In the genomic region with DNA sequence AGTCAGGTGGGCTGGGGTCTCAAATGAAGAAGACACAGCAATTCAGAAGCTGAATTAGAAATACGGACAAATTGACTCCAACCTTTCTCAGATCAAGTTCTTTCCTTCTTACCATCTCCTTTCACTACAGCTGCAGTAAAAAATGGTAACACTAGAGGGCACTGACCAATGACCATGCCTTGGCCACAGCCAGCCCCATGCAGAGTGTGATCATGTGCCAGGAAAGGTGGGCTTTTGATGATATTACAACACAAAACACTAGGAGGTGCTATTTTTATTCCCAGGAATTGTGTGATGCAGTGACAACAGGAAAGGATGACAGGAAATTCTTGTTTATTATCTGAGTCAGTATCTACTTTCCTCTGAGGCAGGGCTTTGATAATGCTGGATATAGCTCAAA, we compare ENCODE assay signal across 8 mouse cellular contexts. TPM values are rescaled to one million over a fixed set of nuclear protein-coding genes. Genes with fewer than 3 reads are reported as not detected.
DNase-seq lines count a peak whose midpoint lies in the region; ATAC-seq and TF ChIP-seq lines count a peak whose summit lies in the region.

No protein-coding gene starts in this region.

- intact Hi-C loops in gastrocnemius, postnatal 14 days (cut with DNase I; ENCODE audit: low total_unique reads): no loop called here

- DNase-seq in CH12.LX (ENCODE audit: extremely low read depth): peak; percentile 65
- peak; percentile 64 for DNase-seq in embryo, embryonic 10.5 days (ENCODE audit: low spot score)
- no peak for DNase-seq in right cerebral cortex, postnatal 25 days
- DNase-seq in gastrocnemius, postnatal 14 days: no peak

- dilution Hi-C loops in CH12.LX (cut with MboI; ENCODE audit: extremely low pct_ligation_motif_present, extremely low pct_unique_long_range_greater_than_20kb, low sequenced_read_pairs): no loop called here

- no peak for TF ChIP-seq POLR2A in CH12.LX (IDR thresholded peaks at IDR 0.05; ENCODE audit: low read depth, low read length)

- no peaks in the 10 kb centered on the region for H3K27me3 ChIP-seq in intestine, postnatal 0 days (replicated peaks; ENCODE audit: control insufficient read depth, insufficient read depth, low read length)
- no peaks in the 10 kb centered on the region for H3K27me3 ChIP-seq in intestine, embryonic 16.5 days (replicated peaks; ENCODE audit: control insufficient read depth, insufficient read depth, low read length)
- no peaks in the 10 kb centered on the region for H3K27me3 ChIP-seq in CH12.LX (replicated peaks)
- H3K27me3 ChIP-seq in liver, embryonic 16.5 days (ENCODE audit: control insufficient read depth, insufficient read depth, low read depth, low read length): no peaks in the 10 kb centered on the region

- no peak overlapping the region for H3K27ac ChIP-seq in intestine, postnatal 0 days (ENCODE audit: low read depth, low read length)
- H3K27ac ChIP-seq in intestine, embryonic 16.5 days (ENCODE audit: low read length): no peak overlapping the region
- no peak overlapping the region for H3K27ac ChIP-seq in CH12.LX (ENCODE audit: insufficient read depth, low read depth)
- H3K27ac ChIP-seq in liver, embryonic 16.5 days (ENCODE audit: low read length): no peak overlapping the region

- H3K79me2 ChIP-seq in CH12.LX (replicated peaks; ENCODE audit: control insufficient read depth, extremely low read depth, insufficient read depth, poor library complexity, severe bottlenecking): no peaks in the 10 kb centered on the region

- H3K9me3 ChIP-seq in intestine, postnatal 0 days (ENCODE audit: control insufficient read depth): no peaks in the 10 kb centered on the region
- no peaks in the 10 kb centered on the region for H3K9me3 ChIP-seq in intestine, embryonic 16.5 days (ENCODE audit: control insufficient read depth, low read length)
- no peaks in the 10 kb centered on the region for H3K9me3 ChIP-seq in CH12.LX (replicated peaks; ENCODE audit: low read length)
- no peaks in the 10 kb centered on the region for H3K9me3 ChIP-seq in liver, embryonic 16.5 days (replicated peaks; ENCODE audit: control insufficient read depth, low read length)

- peak; percentile 75 for TF ChIP-seq RAD21 in CH12.LX (IDR thresholded peaks at IDR 0.05; ENCODE audit: low read depth, low read length)

- peak; percentile 70 for TF ChIP-seq CTCF in intestine, postnatal 0 days (IDR thresholded peaks at IDR 0.05; ENCODE audit: low read depth)
- peak; percentile 51 to 90 for TF ChIP-seq CTCF in CH12.LX (conservative IDR thresholded peaks at IDR 0.05 in 1 of 2, IDR thresholded peaks at IDR 0.05 in 1 of 2; ENCODE audit: low read depth in 2 of 2, low read length in 2 of 2)

- no peak overlapping the region for H3K9ac ChIP-seq in intestine, postnatal 0 days (ENCODE audit: low read depth, low read length)
- no peak overlapping the region for H3K9ac ChIP-seq in intestine, embryonic 16.5 days (ENCODE audit: low read depth, low read length)
- no peak overlapping the region for H3K9ac ChIP-seq in CH12.LX (ENCODE audit: insufficient read depth, low read depth)
- H3K9ac ChIP-seq in liver, embryonic 16.5 days (ENCODE audit: low read depth, low read length): no peak overlapping the region

- in situ Hi-C loops in CH12.LX (cut with MboI; ENCODE audit: low pct_ligation_motif_present, low pct_unique_long_range_greater_than_20kb, low sequenced_read_pairs): no loop called here

- TF ChIP-seq EP300 in CH12.LX (IDR thresholded peaks at IDR 0.05; ENCODE audit: low read length): no peak

- H3K4me3 ChIP-seq in intestine, postnatal 0 days (ENCODE audit: low read depth, low read length): no peak overlapping the region
- no peak overlapping the region for H3K4me3 ChIP-seq in intestine, embryonic 16.5 days (ENCODE audit: low read length)
- H3K4me3 ChIP-seq in CH12.LX (replicated peaks in 1 of 3; ENCODE audit: low read depth in 2 of 3, low read length in 2 of 3, poor library complexity in 1 of 3): no peak overlapping the region
- H3K4me3 ChIP-seq in liver, embryonic 16.5 days (ENCODE audit: low read depth, low read length): no peak overlapping the region

- H3K4me1 ChIP-seq in intestine, postnatal 0 days (replicated peaks; ENCODE audit: control insufficient read depth, insufficient read depth, low read length): no peaks in the 10 kb centered on the region
- no peaks in the 10 kb centered on the region for H3K4me1 ChIP-seq in intestine, embryonic 16.5 days (ENCODE audit: control insufficient read depth, insufficient read depth, low read length)
- peaks cover 3 to 10% of the 10 kb centered on the region in 2 experiments; a peak in 3 of 4 replicates for H3K4me1 ChIP-seq in CH12.LX (ENCODE audit: control insufficient read depth in 1 of 2, insufficient read depth in 2 of 2)
- H3K4me1 ChIP-seq in liver, embryonic 16.5 days (ENCODE audit: control insufficient read depth, low read depth, low read length): peaks cover 14% of the 10 kb centered on the region

- no peaks in the 10 kb centered on the region for H3K36me3 ChIP-seq in intestine, postnatal 0 days (ENCODE audit: control insufficient read depth, insufficient read depth)
- no peaks in the 10 kb centered on the region for H3K36me3 ChIP-seq in intestine, embryonic 16.5 days (ENCODE audit: control insufficient read depth, insufficient read depth, low read length)
- no peaks in the 10 kb centered on the region for H3K36me3 ChIP-seq in CH12.LX (replicated peaks in 1 of 2; ENCODE audit: control insufficient read depth in 1 of 2, insufficient read depth in 1 of 2, low read length in 1 of 2)
- no peaks in the 10 kb centered on the region for H3K36me3 ChIP-seq in liver, embryonic 16.5 days (ENCODE audit: control insufficient read depth, insufficient read depth)

- no peak for ATAC-seq in intestine, postnatal 0 days
- no peak for ATAC-seq in intestine, embryonic 16.5 days
- peak; percentile 40; the same call in 1 of the 2 replicates for ATAC-seq in liver, embryonic 16.5 days (ENCODE audit: low read depth)
- ATAC-seq in cerebellum, adult (ENCODE audit: insufficient number of reproducible peaks, low FRiP score, low TSS enrichment): no peak

- H3K4me2 ChIP-seq in intestine, postnatal 0 days (replicated peaks; ENCODE audit: low read depth): no peak overlapping the region
- no peak overlapping the region for H3K4me2 ChIP-seq in intestine, embryonic 16.5 days (ENCODE audit: low read depth, low read length)
- H3K4me2 ChIP-seq in CH12.LX (ENCODE audit: insufficient read depth, low read depth, poor library complexity, severe bottlenecking): no peak overlapping the region
- H3K4me2 ChIP-seq in liver, embryonic 16.5 days (ENCODE audit: low read depth, low read length): no peak overlapping the region

- WGBS in intestine, postnatal 0 days: 76% methylated on average over 1 of the region's 1 CpGs
- 59% methylated on average over 1 of the region's 1 CpGs for WGBS in intestine, embryonic 16.5 days
- 46% methylated on average over 1 of the region's 1 CpGs for WGBS in liver, embryonic 16.5 days (ENCODE audit: insufficient replicate concordance)

TF ChIP-seq in CH12.LX, 34 proteins besides CTCF, POLR2A, EP300 and RAD21:
- TF ChIP-seq BHLHE40 (IDR thresholded peaks at IDR 0.05; ENCODE audit: low read depth, low read length): peak; percentile 83
- TF ChIP-seq ZC3H11A (IDR thresholded peaks at IDR 0.05; ENCODE audit: low read depth, low read length): peak; percentile 44; the same call in 1 of the 2 replicates
- no peak for TF ChIP-seq GABPA (IDR thresholded peaks at IDR 0.05; ENCODE audit: insufficient replicate concordance, low read depth, low read length)
- no peak for TF ChIP-seq ZMIZ1 (IDR thresholded peaks at IDR 0.05; ENCODE audit: low read depth, low read length)
- TF ChIP-seq USF1 (IDR thresholded peaks at IDR 0.05; ENCODE audit: low read depth, low read length): no peak
- TF ChIP-seq MYC (IDR thresholded peaks at IDR 0.05; ENCODE audit: low read depth, low read length): peak; percentile 81; the same call in 1 of the 2 replicates
- peak; percentile 86 for TF ChIP-seq SMC3 (IDR thresholded peaks at IDR 0.05; ENCODE audit: low read depth, low read length)

RNA-seq across cellular contexts. Expression of a gene that starts 11.6 kb away (rescaled TPM):
- polyA plus RNA-seq in intestine, postnatal 0 days (2015; fragmentation: Nextera tagmentation; extraction: Ambion mirVana): 0.05 and 0.10 TPM in 2 replicates
- 0.13 and 0.15 TPM in 2 replicates for polyA plus RNA-seq in intestine, embryonic 16.5 days (2015; fragmentation: Nextera tagmentation; extraction: Ambion mirVana)
- total RNA-seq in CH12.LX (2012; rRNA removed): 0.04 TPM in 1 of 2 replicates, not detected in the other
- not detected in 2 replicates for total RNA-seq in CH12.LX (2014; rRNA removed)
- polyA plus RNA-seq in CH12.LX (2012; ENCODE audit: insufficient read length, low read depth): not detected in 2 replicates
- polyA plus RNA-seq in liver, embryonic 16.5 days (2015; fragmentation: Nextera tagmentation; extraction: Ambion mirVana): 0.14 and 0.18 TPM in 2 replicates
- not detected for total RNA-seq in gastrocnemius, postnatal 14 days (2021)

RNA-seq across cellular contexts. Expression of a gene that starts 55.1 kb away (rescaled TPM):
- polyA plus RNA-seq in intestine, postnatal 0 days (2015; fragmentation: Nextera tagmentation; extraction: Ambion mirVana): not detected in 2 replicates
- polyA plus RNA-seq in intestine, embryonic 16.5 days (2015; fragmentation: Nextera tagmentation; extraction: Ambion mirVana): not detected in 2 replicates
- total RNA-seq in CH12.LX (2012; rRNA removed) (0.08 and 0.25 TPM in 2 replicates), CH12.LX (2014; rRNA removed) (not detected in 2 replicates)
- not detected in 2 replicates for polyA plus RNA-seq in CH12.LX (2012; ENCODE audit: insufficient read length, low read depth)
- polyA plus RNA-seq in liver, embryonic 16.5 days (2015; fragmentation: Nextera tagmentation; extraction: Ambion mirVana): 0.07 TPM in 1 of 2 replicates, not detected in the other
- total RNA-seq in gastrocnemius, postnatal 14 days (2021): not detected

Comparison
In these comparisons a context has a peak if more than half of its experiments do, and no peak if none do; other contexts are left out.
1. DNase-seq: peak in CH12.LX (single experiment) and embryo, embryonic 10.5 days (single experiment); none in right cerebral cortex, postnatal 25 days (single experiment) and gastrocnemius, postnatal 14 days (single experiment).